Mouse (Mus musculus): ENCODE results near the gene Mkrn2os. TPM values are rescaled to one million over a fixed set of nuclear protein-coding genes. Genes with fewer than 3 reads are reported as not detected.

Gene Mkrn2os
- polyA plus RNA-seq, 1 experiment from 2014 or later, result 7.0 TPM

GRCm38 (mm10) chr6:115591692-115592359 lies 550 bp downstream of the Mkrn2os start:
- Histone ChIP-seq H3K4me2 (replicated peaks; ENCODE audit: low read depth, low read length) (no peak overlapping the region), H3K9me3 (ENCODE audit: control insufficient read depth, low read depth, low read length) (no peaks in the 10 kb centered on the region), H3K4me3 (ENCODE audit: low read depth, low read length) (peak overlapping the region; percentile 7; the same call in 1 of the 2 replicates), H3K27ac (ENCODE audit: low read length) (no peak overlapping the region), H3K4me1 (ENCODE audit: control insufficient read depth, insufficient read depth, low read length) (no peaks in the 10 kb centered on the region), H3K27me3 (ENCODE audit: control insufficient read depth, insufficient read depth, low read length) (no peaks in the 10 kb centered on the region), H3K36me3 (ENCODE audit: control insufficient read depth, insufficient read depth, low read length) (no peaks in the 10 kb centered on the region), H3K9ac (replicated peaks; ENCODE audit: low read depth, low read length) (no peak overlapping the region)
- no peak for ATAC-seq (ENCODE audit: insufficient number of reproducible peaks, insufficient read depth, low FRiP score, low read depth)
- 83% methylated on average over 19 of the region's 19 CpGs for WGBS

- H3K4me1 ChIP-seq (ENCODE audit: control insufficient read depth, insufficient read depth, low read length), result no peaks in the 10 kb centered on the region
- H3K9ac ChIP-seq (replicated peaks; ENCODE audit: low read depth, low read length), result no peak overlapping the region
- WGBS, result 87% methylated on average over 10 of the region's 10 CpGs
- no peak overlapping the region for H3K27ac ChIP-seq (ENCODE audit: low read length)
- no peaks in the 10 kb centered on the region for H3K9me3 ChIP-seq (ENCODE audit: control insufficient read depth, low read depth, low read length)
- H3K36me3 ChIP-seq (ENCODE audit: control insufficient read depth, insufficient read depth, low read length), result no peaks in the 10 kb centered on the region
- H3K4me3 ChIP-seq (ENCODE audit: low read depth, low read length), result no peak overlapping the region
- H3K27me3 ChIP-seq (ENCODE audit: control insufficient read depth, insufficient read depth, low read length), result no peaks in the 10 kb centered on the region
- no peak overlapping the region for H3K4me2 ChIP-seq (replicated peaks; ENCODE audit: low read depth, low read length)
- no peak for ATAC-seq (ENCODE audit: insufficient number of reproducible peaks, insufficient read depth, low FRiP score, low read depth)
Measured at GRCm38 (mm10) chr6:115586321-115586720, 6.1 kb downstream of the Mkrn2os start.

- Histone ChIP-seq H3K4me2 (replicated peaks; ENCODE audit: low read depth, low read length) (no peak overlapping the region), H3K4me3 (ENCODE audit: low read depth, low read length) (no peak overlapping the region), H3K27me3 (ENCODE audit: control insufficient read depth, insufficient read depth, low read length) (no peaks in the 10 kb centered on the region), H3K9ac (replicated peaks; ENCODE audit: low read depth, low read length) (no peak overlapping the region), H3K9me3 (ENCODE audit: control insufficient read depth, low read depth, low read length) (no peaks in the 10 kb centered on the region), H3K36me3 (ENCODE audit: control insufficient read depth, insufficient read depth, low read length) (no peaks in the 10 kb centered on the region), H3K4me1 (ENCODE audit: control insufficient read depth, insufficient read depth, low read length) (no peaks in the 10 kb centered on the region), H3K27ac (ENCODE audit: low read length) (no peak overlapping the region)
- 76% methylated on average over 3 of the region's 3 CpGs for WGBS
- no peak for ATAC-seq (ENCODE audit: insufficient number of reproducible peaks, insufficient read depth, low FRiP score, low read depth)
Measured at GRCm38 (mm10) chr6:115584176-115584575, 8.2 kb downstream of the Mkrn2os start.

- Histone ChIP-seq H3K4me3 (ENCODE audit: low read depth, low read length) (no peak overlapping the region), H3K9ac (replicated peaks; ENCODE audit: low read depth, low read length) (no peak overlapping the region), H3K4me1 (ENCODE audit: control insufficient read depth, insufficient read depth, low read length) (no peaks in the 10 kb centered on the region), H3K27ac (ENCODE audit: low read length) (no peak overlapping the region), H3K27me3 (ENCODE audit: control insufficient read depth, insufficient read depth, low read length) (no peaks in the 10 kb centered on the region), H3K36me3 (ENCODE audit: control insufficient read depth, insufficient read depth, low read length) (peaks cover 4% of the 10 kb centered on the region; the same call in 1 of the 2 replicates), H3K9me3 (ENCODE audit: control insufficient read depth, low read depth, low read length) (no peaks in the 10 kb centered on the region), H3K4me2 (replicated peaks; ENCODE audit: low read depth, low read length) (no peak overlapping the region)
- 81% methylated on average over 6 of the region's 6 CpGs for WGBS
- ATAC-seq (ENCODE audit: insufficient number of reproducible peaks, insufficient read depth, low FRiP score, low read depth), result no peak
Measured at GRCm38 (mm10) chr6:115583430-115584125, 8.8 kb downstream of the Mkrn2os start.

GRCm38 (mm10) chr6:115582328-115583115 lies 9.9 kb downstream of the Mkrn2os start:
- WGBS, result 86% methylated on average over 10 of the region's 10 CpGs
- no peak overlapping the region for H3K27ac ChIP-seq (ENCODE audit: low read length)

GRCm38 (mm10) chr6:115580810-115581209 lies 11.6 kb downstream of the Mkrn2os start:
- Histone ChIP-seq H3K36me3 (ENCODE audit: control insufficient read depth, insufficient read depth, low read length) (peaks cover 21% of the 10 kb centered on the region), H3K4me2 (replicated peaks; ENCODE audit: low read depth, low read length) (no peak overlapping the region), H3K9me3 (ENCODE audit: control insufficient read depth, low read depth, low read length) (no peaks in the 10 kb centered on the region), H3K4me1 (ENCODE audit: control insufficient read depth, insufficient read depth, low read length) (no peaks in the 10 kb centered on the region), H3K27me3 (ENCODE audit: control insufficient read depth, insufficient read depth, low read length) (no peaks in the 10 kb centered on the region), H3K4me3 (ENCODE audit: low read depth, low read length) (no peak overlapping the region), H3K9ac (replicated peaks; ENCODE audit: low read depth, low read length) (no peak overlapping the region), H3K27ac (ENCODE audit: low read length) (no peak overlapping the region)
- WGBS, result 71% methylated on average over 3 of the region's 3 CpGs
- no peak for ATAC-seq (ENCODE audit: insufficient number of reproducible peaks, insufficient read depth, low FRiP score, low read depth)

More at GRCm38 (mm10) chr6:115582328-115583115, 9.9 kb downstream of the Mkrn2os start:
- Histone ChIP-seq H3K9me3 (ENCODE audit: control insufficient read depth, low read depth, low read length) (no peaks in the 10 kb centered on the region), H3K4me1 (ENCODE audit: control insufficient read depth, insufficient read depth, low read length) (no peaks in the 10 kb centered on the region), H3K36me3 (ENCODE audit: control insufficient read depth, insufficient read depth, low read length) (peaks cover 9% of the 10 kb centered on the region), H3K4me2 (replicated peaks; ENCODE audit: low read depth, low read length) (no peak overlapping the region), H3K9ac (replicated peaks; ENCODE audit: low read depth, low read length) (no peak overlapping the region), H3K27me3 (ENCODE audit: control insufficient read depth, insufficient read depth, low read length) (no peaks in the 10 kb centered on the region), H3K4me3 (ENCODE audit: low read depth, low read length) (no peak overlapping the region)
- no peak for ATAC-seq (ENCODE audit: insufficient number of reproducible peaks, insufficient read depth, low FRiP score, low read depth)

GRCm38 (mm10) chr6:115577941-115578340 lies 14.4 kb downstream of the Mkrn2os start:
- WGBS, result 92% methylated on average over 9 of the region's 9 CpGs
- Histone ChIP-seq H3K9me3 (ENCODE audit: control insufficient read depth, low read depth, low read length) (no peaks in the 10 kb centered on the region), H3K36me3 (ENCODE audit: control insufficient read depth, insufficient read depth, low read length) (peaks cover 25% of the 10 kb centered on the region)

GRCm38 (mm10) chr6:115577407-115577806 lies 15.0 kb downstream of the Mkrn2os start:
- Histone ChIP-seq H3K9ac (replicated peaks; ENCODE audit: low read depth, low read length) (no peak overlapping the region), H3K4me2 (replicated peaks; ENCODE audit: low read depth, low read length) (no peak overlapping the region), H3K36me3 (ENCODE audit: control insufficient read depth, insufficient read depth, low read length) (peaks cover 25% of the 10 kb centered on the region), H3K27ac (ENCODE audit: low read length) (no peak overlapping the region), H3K9me3 (ENCODE audit: control insufficient read depth, low read depth, low read length) (no peaks in the 10 kb centered on the region), H3K4me3 (ENCODE audit: low read depth, low read length) (no peak overlapping the region), H3K4me1 (ENCODE audit: control insufficient read depth, insufficient read depth, low read length) (no peaks in the 10 kb centered on the region), H3K27me3 (ENCODE audit: control insufficient read depth, insufficient read depth, low read length) (no peaks in the 10 kb centered on the region)
- 80% methylated on average over 5 of the region's 5 CpGs for WGBS
- ATAC-seq (ENCODE audit: insufficient number of reproducible peaks, insufficient read depth, low FRiP score, low read depth), result no peak

More at GRCm38 (mm10) chr6:115577941-115578340, 14.4 kb downstream of the Mkrn2os start:
- no peak overlapping the region for H3K9ac ChIP-seq (replicated peaks; ENCODE audit: low read depth, low read length)
- H3K27me3 ChIP-seq (ENCODE audit: control insufficient read depth, insufficient read depth, low read length), result no peaks in the 10 kb centered on the region
- H3K4me2 ChIP-seq (replicated peaks; ENCODE audit: low read depth, low read length), result no peak overlapping the region
- H3K4me1 ChIP-seq (ENCODE audit: control insufficient read depth, insufficient read depth, low read length), result no peaks in the 10 kb centered on the region
- no peak overlapping the region for H3K4me3 ChIP-seq (ENCODE audit: low read depth, low read length)
- no peak overlapping the region for H3K27ac ChIP-seq (ENCODE audit: low read length)
- no peak for ATAC-seq (ENCODE audit: insufficient number of reproducible peaks, insufficient read depth, low FRiP score, low read depth)
